Mouse (Mus musculus): Measurements from ENCODE around the gene Rbm20. TPM values are rescaled to one million over a fixed set of nuclear protein-coding genes. Genes with fewer than 3 reads are reported as not detected.

Rbm20 gene
- total and polyA plus RNA-seq, 2 experiments from 2014 or later, result 0.86 to 1.9 TPM

DNA sequence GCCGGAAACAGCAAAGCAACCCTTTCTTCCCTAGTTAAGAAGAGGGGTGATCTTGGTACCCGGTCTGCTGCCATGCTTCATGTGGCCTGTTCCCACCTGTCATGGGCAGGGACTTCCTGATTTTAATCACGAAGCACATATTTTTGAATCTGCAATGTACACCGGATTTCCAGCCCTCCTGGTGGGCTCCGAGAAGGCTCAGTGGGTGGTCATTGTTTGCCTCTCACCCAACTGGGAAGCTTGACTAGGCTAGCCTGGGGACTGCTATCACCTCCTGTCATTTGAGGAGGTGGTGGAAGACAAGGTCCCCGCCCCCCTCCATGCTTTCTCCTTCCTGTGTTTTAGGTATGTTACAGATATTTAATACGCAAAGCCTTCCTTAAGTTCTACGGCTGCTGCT lies 5.3 kb downstream of the Rbm20 start:
- no peak overlapping the region for H3K4me2 ChIP-seq (ENCODE audit: low read depth, low read length)
- no peak for TF ChIP-seq CTCF (IDR thresholded peaks at IDR 0.05; ENCODE audit: low read depth)
- no peaks in the 10 kb centered on the region for H3K36me3 ChIP-seq (ENCODE audit: insufficient read depth, low read length)
- H3K27me3 ChIP-seq (ENCODE audit: insufficient read depth, low read length), result peaks cover 5% of the 10 kb centered on the region
- 49% methylated on average over 8 of the region's 8 CpGs for WGBS
- H3K9me3 ChIP-seq (ENCODE audit: low read length), result no peaks in the 10 kb centered on the region
- no peak for ATAC-seq
- no peak overlapping the region for H3K4me3 ChIP-seq (ENCODE audit: low read length)
- H3K4me1 ChIP-seq (ENCODE audit: insufficient read depth, low read length), result no peaks in the 10 kb centered on the region
- no peak overlapping the region for H3K9ac ChIP-seq (replicated peaks; ENCODE audit: low read length)
- no peak for DNase-seq (ENCODE audit: low spot score)
- no peak overlapping the region for H3K27ac ChIP-seq

DNA sequence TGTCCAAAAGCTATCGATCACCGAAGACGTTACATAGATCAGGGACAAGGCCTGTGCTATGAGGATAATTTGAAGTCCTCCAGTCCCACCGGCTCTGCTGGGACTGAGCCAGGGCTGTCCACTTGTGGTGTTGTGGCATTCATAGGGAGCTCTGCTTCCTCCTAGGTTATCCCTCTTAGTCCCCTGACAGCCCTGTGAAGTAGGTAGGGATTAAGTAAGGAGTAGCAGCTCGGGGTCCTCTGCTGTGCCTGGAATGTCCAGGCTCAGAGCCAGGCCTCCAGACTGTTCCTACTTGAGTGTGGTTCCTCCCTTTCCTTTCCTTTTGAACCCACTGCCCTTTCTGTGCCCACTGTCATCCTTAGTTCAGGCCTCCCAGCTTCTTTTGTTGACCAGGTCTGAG lies 10.5 kb downstream of the Rbm20 start:
- DNase-seq (ENCODE audit: low spot score) (no peak), ATAC-seq (no peak)
- H3K4me3 ChIP-seq (ENCODE audit: low read length), result no peak overlapping the region
- no peaks in the 10 kb centered on the region for H3K9me3 ChIP-seq (ENCODE audit: low read length)
- no peak overlapping the region for H3K9ac ChIP-seq (replicated peaks; ENCODE audit: low read length)
- no peak for TF ChIP-seq CTCF (IDR thresholded peaks at IDR 0.05; ENCODE audit: low read depth)
- no peaks in the 10 kb centered on the region for H3K36me3 ChIP-seq (ENCODE audit: insufficient read depth, low read length)
- no peaks in the 10 kb centered on the region for H3K27me3 ChIP-seq (ENCODE audit: insufficient read depth, low read length)
- WGBS, result 70% methylated on average over 5 of the region's 5 CpGs
- no peak overlapping the region for H3K4me2 ChIP-seq (ENCODE audit: low read depth, low read length)
- no peak overlapping the region for H3K27ac ChIP-seq
- no peaks in the 10 kb centered on the region for H3K4me1 ChIP-seq (ENCODE audit: insufficient read depth, low read length)

DNA sequence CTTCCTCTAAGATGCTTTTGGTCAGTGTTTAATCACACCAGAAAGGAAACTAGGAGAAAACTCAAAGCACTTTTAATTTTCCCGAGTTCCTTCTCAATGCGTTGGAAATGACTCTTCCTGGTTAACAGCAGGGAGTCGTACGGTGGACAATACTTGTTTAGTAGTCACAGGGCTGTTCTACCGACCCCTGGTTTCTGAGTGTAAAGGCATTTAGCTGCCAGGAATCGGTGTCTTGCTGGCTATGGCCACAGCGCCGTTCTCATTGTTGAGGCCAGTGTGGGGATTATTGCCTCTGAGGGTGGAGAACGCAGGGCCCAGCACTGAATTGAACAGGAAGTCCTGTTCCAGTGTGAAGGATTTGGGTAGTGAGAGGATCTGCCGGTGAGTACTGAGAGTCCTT lies 13.7 kb downstream of the Rbm20 start:
- no peak overlapping the region for H3K27ac ChIP-seq
- H3K27me3 ChIP-seq (ENCODE audit: insufficient read depth, low read length), result no peaks in the 10 kb centered on the region
- H3K9ac ChIP-seq (replicated peaks; ENCODE audit: low read length), result no peak overlapping the region
- ATAC-seq (no peak), DNase-seq (ENCODE audit: low spot score) (no peak)
- 48% methylated on average over 10 of the region's 10 CpGs for WGBS
- no peak overlapping the region for H3K4me2 ChIP-seq (ENCODE audit: low read depth, low read length)
- H3K36me3 ChIP-seq (ENCODE audit: insufficient read depth, low read length), result no peaks in the 10 kb centered on the region
- no peaks in the 10 kb centered on the region for H3K4me1 ChIP-seq (ENCODE audit: insufficient read depth, low read length)
- H3K4me3 ChIP-seq (ENCODE audit: low read length), result no peak overlapping the region
- H3K9me3 ChIP-seq (ENCODE audit: low read length), result no peaks in the 10 kb centered on the region
- 0 out of 2 replicates have a peak, but pooled peaks have one; percentile 25 for TF ChIP-seq CTCF (IDR thresholded peaks at IDR 0.05; ENCODE audit: low read depth)

DNA sequence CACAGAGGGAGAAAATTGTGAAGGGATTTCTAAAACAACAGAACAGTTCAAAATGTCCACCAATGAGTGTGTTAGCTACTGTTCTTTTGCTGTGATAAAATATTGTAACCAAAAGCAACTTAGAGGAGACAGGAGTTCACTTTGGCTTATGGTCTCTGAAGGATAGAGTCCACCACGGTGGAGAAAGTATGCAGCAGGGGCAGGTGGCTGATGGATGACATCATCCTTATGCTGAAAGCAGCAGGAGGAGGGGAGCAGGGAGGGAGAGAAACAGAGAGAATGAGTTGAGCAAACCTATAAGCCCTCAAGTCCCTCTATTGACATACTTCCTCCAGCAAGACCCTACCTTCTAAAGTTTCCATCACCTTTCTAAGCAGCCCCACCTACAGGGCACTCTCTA lies 16.9 kb downstream of the Rbm20 start:
- H3K9me3 ChIP-seq (ENCODE audit: low read length), result no peaks in the 10 kb centered on the region
- H3K27me3 ChIP-seq (ENCODE audit: insufficient read depth, low read length), result no peaks in the 10 kb centered on the region
- ATAC-seq (no peak), DNase-seq (ENCODE audit: low spot score) (no peak)
- no peak for TF ChIP-seq CTCF (IDR thresholded peaks at IDR 0.05; ENCODE audit: low read depth)
- no peak overlapping the region for H3K27ac ChIP-seq
- H3K4me2 ChIP-seq (ENCODE audit: low read depth, low read length), result no peak overlapping the region
- no peaks in the 10 kb centered on the region for H3K4me1 ChIP-seq (ENCODE audit: insufficient read depth, low read length)
- H3K9ac ChIP-seq (replicated peaks; ENCODE audit: low read length), result no peak overlapping the region
- no peak overlapping the region for H3K4me3 ChIP-seq (ENCODE audit: low read length)
- WGBS, result 29% methylated on average over 1 of the region's 1 CpGs
- no peaks in the 10 kb centered on the region for H3K36me3 ChIP-seq (ENCODE audit: insufficient read depth, low read length)

DNA sequence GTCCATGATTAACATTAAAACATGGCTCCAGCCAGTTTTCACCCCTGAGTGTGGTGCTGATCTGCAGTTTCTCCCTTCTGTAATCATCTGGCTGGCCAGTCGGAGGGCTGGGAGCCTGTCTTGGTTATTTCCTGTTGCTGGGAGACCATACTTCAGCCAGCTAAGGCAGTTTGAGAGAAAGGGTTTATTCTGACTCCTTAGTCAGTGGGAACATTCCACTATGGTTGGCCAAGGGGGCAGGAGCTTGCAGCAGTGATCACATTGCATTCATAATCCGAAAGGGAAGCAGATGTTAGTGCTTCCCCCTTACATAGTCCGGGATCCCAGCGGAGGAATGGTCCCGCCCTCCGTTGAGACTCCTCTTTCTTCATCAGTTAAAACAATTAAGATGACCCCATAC lies 19.0 kb downstream of the Rbm20 start:
- H3K9me3 ChIP-seq (ENCODE audit: low read length), result no peaks in the 10 kb centered on the region
- no peaks in the 10 kb centered on the region for H3K4me1 ChIP-seq (ENCODE audit: insufficient read depth, low read length)
- peak; percentile 31 for DNase-seq (ENCODE audit: low spot score)
- H3K4me3 ChIP-seq (ENCODE audit: low read length), result no peak overlapping the region
- TF ChIP-seq CTCF (IDR thresholded peaks at IDR 0.05; ENCODE audit: low read depth), result no peak
- 70% methylated on average over 6 of the region's 6 CpGs for WGBS
- no peaks in the 10 kb centered on the region for H3K36me3 ChIP-seq (ENCODE audit: insufficient read depth, low read length)
- no peak overlapping the region for H3K4me2 ChIP-seq (ENCODE audit: low read depth, low read length)
- peak; percentile 55; the same call in 1 of the 2 replicates for ATAC-seq
- no peaks in the 10 kb centered on the region for H3K27me3 ChIP-seq (ENCODE audit: insufficient read depth, low read length)
- no peak overlapping the region for H3K27ac ChIP-seq
- no peak overlapping the region for H3K9ac ChIP-seq (replicated peaks; ENCODE audit: low read length)

DNA sequence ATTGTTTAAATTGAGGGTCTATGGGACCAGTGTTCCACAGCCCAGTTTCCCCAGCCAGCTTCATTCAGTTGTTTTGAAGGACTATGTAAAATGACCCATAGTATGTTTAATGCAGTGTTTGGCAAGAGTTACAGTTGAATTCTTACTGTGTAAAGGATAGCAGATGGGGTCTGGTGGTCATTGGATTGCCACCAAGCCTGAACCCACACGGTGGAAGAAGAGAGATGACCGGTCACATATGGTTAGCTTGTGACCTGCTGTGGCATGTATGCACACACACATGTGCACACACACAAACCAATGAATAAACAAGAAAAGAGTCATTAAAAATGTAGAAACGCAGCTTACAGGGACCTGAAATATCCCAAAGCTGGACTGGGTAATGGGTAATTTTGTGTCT lies 19.5 kb downstream of the Rbm20 start:
- TF ChIP-seq CTCF (IDR thresholded peaks at IDR 0.05; ENCODE audit: low read depth), result no peak
- H3K4me2 ChIP-seq (ENCODE audit: low read depth, low read length), result no peak overlapping the region
- no peaks in the 10 kb centered on the region for H3K36me3 ChIP-seq (ENCODE audit: insufficient read depth, low read length)
- H3K27me3 ChIP-seq (ENCODE audit: insufficient read depth, low read length), result no peaks in the 10 kb centered on the region
- H3K9me3 ChIP-seq (ENCODE audit: low read length), result no peaks in the 10 kb centered on the region
- no peak overlapping the region for H3K4me3 ChIP-seq (ENCODE audit: low read length)
- DNase-seq (ENCODE audit: low spot score), result no peak
- 0 out of 2 replicates have a peak, but pooled peaks have one; percentile 50 for ATAC-seq
- H3K27ac ChIP-seq, result no peak overlapping the region
- no peak overlapping the region for H3K9ac ChIP-seq (replicated peaks; ENCODE audit: low read length)
- 74% methylated on average over 3 of the region's 3 CpGs for WGBS
- no peaks in the 10 kb centered on the region for H3K4me1 ChIP-seq (ENCODE audit: insufficient read depth, low read length)

DNA sequence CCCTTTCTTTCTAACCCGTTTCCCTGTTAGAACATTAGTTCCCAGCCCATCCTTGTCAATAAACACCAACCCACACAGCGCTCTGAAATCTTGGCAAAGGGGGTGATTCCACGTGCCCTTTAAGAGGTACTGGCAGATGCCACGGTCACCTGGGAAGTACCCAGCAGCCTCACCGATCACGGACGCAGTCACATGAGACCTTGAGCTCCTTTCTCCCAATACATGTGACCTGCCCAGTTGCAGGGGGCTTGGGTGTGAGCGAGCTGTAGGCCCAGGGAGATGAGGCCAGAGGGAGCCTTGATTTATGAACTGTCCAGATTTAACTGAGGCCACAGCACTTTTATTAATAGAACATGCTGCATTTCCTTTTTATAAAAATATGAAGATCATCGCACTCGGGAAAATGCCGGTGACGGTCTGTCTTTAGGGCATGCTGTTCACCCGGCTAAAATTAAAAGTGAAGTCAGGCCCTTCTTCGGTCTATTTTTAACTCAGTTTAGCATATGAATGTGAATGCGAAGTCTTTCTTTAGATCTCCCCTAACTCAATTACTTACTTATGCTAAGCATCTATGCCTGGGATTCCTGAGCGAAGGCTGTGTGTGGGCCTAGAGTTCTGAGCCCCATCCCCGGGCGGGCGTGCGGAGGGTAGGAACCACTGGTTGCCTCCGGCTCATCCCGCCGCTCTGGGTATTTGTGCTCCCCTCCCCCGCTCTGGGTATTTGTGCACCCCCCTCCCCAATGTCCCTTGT lies 20.4 kb downstream of the Rbm20 start:
- peak; percentile 63; the same call in 1 of the 2 replicates for ATAC-seq

More for the DNA sequence above, 20.4 kb downstream of the Rbm20 start:
- Histone ChIP-seq H3K36me3 (ENCODE audit: insufficient read depth, low read length) (no peaks in the 10 kb centered on the region), H3K4me3 (ENCODE audit: low read length) (no peak overlapping the region), H3K9ac (replicated peaks; ENCODE audit: low read length) (no peak overlapping the region), H3K4me2 (ENCODE audit: low read depth, low read length) (no peak overlapping the region), H3K4me1 (ENCODE audit: insufficient read depth, low read length) (no peaks in the 10 kb centered on the region), H3K27me3 (ENCODE audit: insufficient read depth, low read length) (no peaks in the 10 kb centered on the region), H3K27ac (no peak overlapping the region), H3K9me3 (ENCODE audit: low read length) (no peaks in the 10 kb centered on the region)
- DNase-seq (ENCODE audit: low spot score), result peak; percentile 22
- WGBS, result 34% methylated on average over 24 of the region's 24 CpGs
- no peak for TF ChIP-seq CTCF (IDR thresholded peaks at IDR 0.05; ENCODE audit: low read depth)
